In the genomic region with DNA sequence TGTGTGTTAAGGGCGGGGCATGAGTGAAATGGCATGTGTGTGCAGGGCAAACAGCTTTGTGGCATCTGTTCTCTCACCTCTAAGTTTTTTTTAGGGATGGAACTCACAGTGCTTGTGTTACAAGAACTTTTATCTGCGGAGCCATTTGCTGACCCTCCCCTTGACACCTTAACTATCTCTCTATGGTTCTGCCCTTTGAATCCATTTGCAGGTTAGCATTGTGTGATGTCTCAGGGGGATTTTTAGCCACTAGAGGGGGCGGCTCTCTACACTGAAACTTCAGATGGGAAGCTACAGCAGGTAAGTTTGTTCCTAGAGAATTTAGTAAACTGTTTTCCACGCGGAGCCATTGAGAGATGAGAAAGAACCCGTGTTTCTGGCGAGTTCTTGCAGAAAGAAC, we compare ENCODE assay signal across 9 mouse cellular contexts. TPM values are rescaled to one million over a fixed set of nuclear protein-coding genes. Genes with fewer than 3 reads are reported as not detected.
DNase-seq lines count a peak whose midpoint lies in the region; ATAC-seq and TF ChIP-seq lines count a peak whose summit lies in the region.
"Had no signal": no experiment of that assay in that cellular context is flagged by ENCODE, and none has a peak within 500 bp of the region (broad histone marks: within the 10 kb centered on the region; RNA-seq: fewer than 3 reads in every experiment).

No protein-coding gene starts in this region.

- no peaks in the 10 kb centered on the region for H3K79me2 ChIP-seq in heart, adult 2 months (replicated peaks; ENCODE audit: control insufficient read depth, insufficient read depth, low read length)

- no peaks in the 10 kb centered on the region for H3K9me3 ChIP-seq in heart, embryonic 11.5 days (replicated peaks; ENCODE audit: control insufficient read depth, low read length)
- no peaks in the 10 kb centered on the region for H3K9me3 ChIP-seq in neural tube, embryonic 15.5 days (replicated peaks)
- no peaks in the 10 kb centered on the region for H3K9me3 ChIP-seq in hindbrain, embryonic 10.5 days
- H3K9me3 ChIP-seq: liver, embryonic 15.5 days had no signal

- no peak overlapping the region for H3K4me2 ChIP-seq in heart, embryonic 11.5 days
- no peak overlapping the region for H3K4me2 ChIP-seq in neural tube, embryonic 15.5 days
- H3K4me2 ChIP-seq: liver, embryonic 15.5 days had no signal

- no peaks in the 10 kb centered on the region for H3K4me1 ChIP-seq in heart, adult 2 months (ENCODE audit: control insufficient read depth, insufficient read depth, low read length)
- no peaks in the 10 kb centered on the region for H3K4me1 ChIP-seq in heart, embryonic 11.5 days (ENCODE audit: control insufficient read depth, insufficient read depth, low read length)
- peaks cover 5% of the 10 kb centered on the region; the same call in 1 of the 2 replicates for H3K4me1 ChIP-seq in neural tube, embryonic 15.5 days
- peaks cover 10% of the 10 kb centered on the region for H3K4me1 ChIP-seq in hindbrain, embryonic 10.5 days (replicated peaks)
- H3K4me1 ChIP-seq: liver, embryonic 15.5 days had no signal

- H3K9ac ChIP-seq in heart, adult 2 months (ENCODE audit: low read depth, low read length), result no peak overlapping the region
- no peak overlapping the region for H3K9ac ChIP-seq in heart, embryonic 11.5 days (ENCODE audit: low read depth, low read length)
- no peak overlapping the region for H3K9ac ChIP-seq in neural tube, embryonic 15.5 days (replicated peaks)
- H3K9ac ChIP-seq: liver, embryonic 15.5 days had no signal

- TF ChIP-seq POLR2A in heart, adult 2 months (IDR thresholded peaks at IDR 0.05; ENCODE audit: insufficient read depth, low read depth, low read length), result no peak

- ATAC-seq in heart, embryonic 11.5 days (replicated peaks; ENCODE audit: insufficient number of reproducible peaks, low FRiP score, low TSS enrichment), result no peak
- ATAC-seq in common myeloid progenitor, adult 5-6 weeks (replicated peaks; ENCODE audit: low read depth, poor library complexity, severe bottlenecking), result 0 out of 2 replicates have a peak, but pooled peaks have one; percentile 56
- no peak for ATAC-seq in neural tube, embryonic 15.5 days (ENCODE audit: low FRiP score)

- intact Hi-C loops in heart, adult 2 months (cut with DNase I), result loop anchor here (2.0 to 10.0 kb wide), 2 partner anchors 107 to 393 kb away; no protein-coding TSS in a partner anchor

- H3K36me3 ChIP-seq in heart, adult 2 months (ENCODE audit: control insufficient read depth, insufficient read depth, low read length), result no peaks in the 10 kb centered on the region
- no peaks in the 10 kb centered on the region for H3K36me3 ChIP-seq in heart, embryonic 11.5 days (ENCODE audit: control insufficient read depth, insufficient read depth, low read length)
- no peaks in the 10 kb centered on the region for H3K36me3 ChIP-seq in neural tube, embryonic 15.5 days
- no peaks in the 10 kb centered on the region for H3K36me3 ChIP-seq in hindbrain, embryonic 10.5 days
- H3K36me3 ChIP-seq: liver, embryonic 15.5 days had no signal

- no peak overlapping the region for H3K27ac ChIP-seq in heart, adult 2 months
- H3K27ac ChIP-seq in heart, embryonic 11.5 days (ENCODE audit: low read depth, low read length), result no peak overlapping the region
- no peak overlapping the region for H3K27ac ChIP-seq in neural tube, embryonic 15.5 days (replicated peaks)
- H3K27ac ChIP-seq in hindbrain, embryonic 10.5 days, result no peak overlapping the region
- H3K27ac ChIP-seq: liver, embryonic 15.5 days had no signal

- WGBS in heart, adult 2 months, result 23% methylated on average over 7 of the region's 7 CpGs
- WGBS in heart, embryonic 11.5 days (ENCODE audit: insufficient replicate concordance), result 20% methylated on average over 7 of the region's 7 CpGs
- 40% methylated on average over 7 of the region's 7 CpGs for WGBS in neural tube, embryonic 15.5 days
- WGBS in hindbrain, embryonic 10.5 days, result 40% methylated on average over 7 of the region's 7 CpGs

- peak in 1 of 2 experiments; percentile 6 for DNase-seq in heart, adult 2 months
- DNase-seq in ES-CJ7 (ENCODE audit: low read depth, low spot score), result peak; percentile 48
- peak; percentile 30 for DNase-seq in lung, postnatal 10 days
- no peak for DNase-seq in testis, postnatal 14 days (ENCODE audit: low spot score)
- DNase-seq in hindbrain, embryonic 10.5 days (ENCODE audit: low spot score), result no peak

- H3K4me3 ChIP-seq in heart, adult 2 months, result no peak overlapping the region
- H3K4me3 ChIP-seq in heart, embryonic 11.5 days (ENCODE audit: low read depth, low read length), result no peak overlapping the region
- no peak overlapping the region for H3K4me3 ChIP-seq in neural tube, embryonic 15.5 days (replicated peaks)
- no peak overlapping the region for H3K4me3 ChIP-seq in hindbrain, embryonic 10.5 days
- H3K4me3 ChIP-seq: liver, embryonic 15.5 days had no signal

- peaks cover 1% of the 10 kb centered on the region; the same call in 1 of the 2 replicates for H3K27me3 ChIP-seq in heart, adult 2 months (ENCODE audit: control insufficient read depth, insufficient read depth, low read length)
- H3K27me3 ChIP-seq in heart, embryonic 11.5 days (ENCODE audit: control insufficient read depth, insufficient read depth, low read length), result peaks cover 7% of the 10 kb centered on the region; the same call in 1 of the 2 replicates
- H3K27me3 ChIP-seq in neural tube, embryonic 15.5 days (replicated peaks), result peaks cover 11% of the 10 kb centered on the region; the same call in 1 of the 2 replicates
- H3K27me3 ChIP-seq in hindbrain, embryonic 10.5 days (ENCODE audit: insufficient read depth, poor library complexity, severe bottlenecking), result peaks cover 30% of the 10 kb centered on the region

- peak; percentile 68 for TF ChIP-seq CTCF in heart, adult 2 months (IDR thresholded peaks at IDR 0.05)

- TF ChIP-seq EP300 in heart, adult 2 months (IDR thresholded peaks at IDR 0.05; ENCODE audit: insufficient read depth, low read depth, low read length), result no peak

RNA-seq across cellular contexts. Expression of a gene that starts 32.1 kb away (rescaled TPM):
- total RNA-seq in heart, adult 2 months (2021), result not detected
- not detected in 2 replicates for polyA plus RNA-seq in heart, adult 2 months (2012; rRNA removed)
- not detected in 2 replicates for polyA plus RNA-seq in heart, embryonic 11.5 days (2014; fragmentation: Nextera tagmentation; extraction: Ambion mirVana)
- total RNA-seq in common myeloid progenitor, adult 5-6 weeks (2017), result 0.23 TPM in 1 of 2 replicates, not detected in the other
- polyA plus RNA-seq in neural tube, embryonic 15.5 days (2015; fragmentation: Nextera tagmentation; extraction: Ambion mirVana), result not detected in 2 replicates
- polyA plus RNA-seq in hindbrain, embryonic 10.5 days (2016; fragmentation: Nextera tagmentation; extraction: Ambion mirVana), result not detected in 2 replicates
- polyA plus RNA-seq: liver, embryonic 15.5 days had no signal

Comparison
In these comparisons a context has a peak if more than half of its experiments do, and no peak if none do; other contexts are left out.
1. DNase-seq: peak in ES-CJ7 (single experiment) and lung, postnatal 10 days (single experiment); none in testis, postnatal 14 days (single experiment) and hindbrain, embryonic 10.5 days (single experiment).